Mouse (Mus musculus) MEL (cell line): Measurements from ENCODE around the gene Plekhg1. TPM values are rescaled to one million over a fixed set of nuclear protein-coding genes. Genes with fewer than 3 reads are reported as not detected.

Experiments used
- DNase-seq: peaks from one replicate; pipeline ENCODE4 v3.0.0; 2011; ENCODE audit warnings: low read depth, low spot score
- H3K27ac ChIP-seq: 2 replicates; pipeline ENCODE4 v1.5.1; 2012; ENCODE audit warnings: low read depth, mild to moderate bottlenecking, control low read depth, low read length, moderate library complexity; ENCODE audit not compliant: control insufficient read depth
- H3K27me3 ChIP-seq, 2 experiments: fragments of 150-350 bp in 1 of 2; sonication (generic) in 1 of 2; 2 replicates each; pipeline ENCODE4 v1.6.1; 2012; ENCODE audit warnings: low read length in 2 of 2, mild to moderate bottlenecking in 2 of 2, improper control_type of control experiment in 1 of 2, moderate library complexity in 1 of 2; ENCODE audit not compliant: insufficient read depth in 2 of 2, control insufficient read depth in 1 of 2
- H3K36me3 ChIP-seq, 2 experiments: 2 replicates each; pipeline ENCODE4 v1.6.1; 2012 to 2014; ENCODE audit warnings: low read length in 2 of 2, improper control_type of control experiment in 1 of 2, inconsistent platforms in 1 of 2, mild to moderate bottlenecking in 1 of 2; ENCODE audit not compliant: insufficient read depth in 2 of 2, control insufficient read depth in 1 of 2
- H3K4me1 ChIP-seq, 2 experiments: fragments of 150-350 bp in 1 of 2; sonication (generic) in 1 of 2; 2 replicates each; pipeline ENCODE4 v1.6.1; 2012; ENCODE audit warnings: low read length in 2 of 2, improper control_type of control experiment in 1 of 2, mild to moderate bottlenecking in 1 of 2; ENCODE audit not compliant: insufficient read depth in 2 of 2, control insufficient read depth in 1 of 2
- H3K4me3 ChIP-seq, 2 experiments: fragments of 150-350 bp in 1 of 2; sonication (generic) in 1 of 2; 2 replicates each; pipeline ENCODE4 v1.5.1; 2012; ENCODE audit warnings: low read depth in 2 of 2, low read length in 2 of 2, mild to moderate bottlenecking in 2 of 2, moderate library complexity in 2 of 2, control low read depth in 1 of 2, improper control_type of control experiment in 1 of 2; ENCODE audit not compliant: control insufficient read depth in 1 of 2, insufficient read depth in 1 of 2
- H3K79me2 ChIP-seq: 2 replicates; pipeline ENCODE4 v1.6.1; 2012; ENCODE audit warnings: mild to moderate bottlenecking, low read length, moderate library complexity; ENCODE audit not compliant: control insufficient read depth, poor library complexity, insufficient read depth
- H3K9ac ChIP-seq: 2 replicates; pipeline ENCODE4 v1.6.1; 2012; ENCODE audit warnings: low read depth, mild to moderate bottlenecking, control low read depth, low read length, moderate library complexity; ENCODE audit not compliant: control insufficient read depth, poor library complexity, severe bottlenecking
- H3K9me3 ChIP-seq: fragments of 150-350 bp; sonication (generic); replicated peaks from 2 replicates; pipeline ENCODE4 v1.6.1; 2012; ENCODE audit warnings: mild to moderate bottlenecking, low read length, improper control_type of control experiment, moderate library complexity; ENCODE audit not compliant: insufficient read depth
- CHD1 ChIP-seq: IDR thresholded peaks from 2 replicates; pipeline ENCODE4 v1.6.1; 2012; ENCODE audit warnings: low read depth, mild to moderate bottlenecking, inconsistent platforms, low read length, improper control_type of control experiment
- E2F4 ChIP-seq: IDR thresholded peaks from 2 replicates; pipeline ENCODE4 v1.6.1; 2011; ENCODE audit warnings: low read depth, low read length, improper control_type of control experiment, borderline replicate concordance
- EP300 ChIP-seq, 2 experiments: IDR thresholded peaks; 2 replicates each; pipeline ENCODE4 v1.6.1; 2011; ENCODE audit warnings: improper control_type of control experiment in 2 of 2, low read length in 2 of 2, low read depth in 1 of 2, mild to moderate bottlenecking in 1 of 2
- ETS1 ChIP-seq: IDR thresholded peaks from 2 replicates; pipeline ENCODE4 v1.6.1; 2012; ENCODE audit warnings: low read depth, mild to moderate bottlenecking, inconsistent platforms, low read length, improper control_type of control experiment, moderate library complexity
- HCFC1 ChIP-seq: IDR thresholded peaks from 2 replicates; pipeline ENCODE4 v1.6.1; 2012; ENCODE audit warnings: low read depth, mild to moderate bottlenecking, inconsistent platforms, low read length, improper control_type of control experiment, moderate library complexity
- JUND ChIP-seq: IDR thresholded peaks from 2 replicates; pipeline ENCODE4 v1.6.1; 2011; ENCODE audit warnings: low read depth, mild to moderate bottlenecking, improper control_type of control experiment, low read length
- KAT2A ChIP-seq: conservative IDR thresholded peaks from 2 replicates; pipeline ENCODE4 v1.6.1; 2012; ENCODE audit warnings: low read depth, low read length, improper control_type of control experiment, inconsistent platforms
- MAFK ChIP-seq: IDR thresholded peaks from 2 replicates; pipeline ENCODE4 v1.6.1; 2011; ENCODE audit warnings: low read depth, mild to moderate bottlenecking, low read length, improper control_type of control experiment, borderline replicate concordance
- MAZ ChIP-seq: IDR thresholded peaks from 2 replicates; pipeline ENCODE4 v1.6.1; 2012; ENCODE audit warnings: low read depth, mild to moderate bottlenecking, inconsistent platforms, low read length, improper control_type of control experiment
- MEF2A ChIP-seq: IDR thresholded peaks from 2 replicates; pipeline ENCODE4 v1.6.1; 2014; ENCODE audit warnings: low read depth, mild to moderate bottlenecking, inconsistent platforms, low read length, improper control_type of control experiment; ENCODE audit not compliant: poor library complexity, insufficient replicate concordance, severe bottlenecking; ENCODE audit errors: extremely low read depth
- MYC ChIP-seq: IDR thresholded peaks from 2 replicates; pipeline ENCODE4 v1.6.1; 2011; ENCODE audit warnings: low read depth, mild to moderate bottlenecking, low read length, improper control_type of control experiment, moderate library complexity
- NELFE ChIP-seq: IDR thresholded peaks from 2 replicates; pipeline ENCODE4 v1.6.1; 2011; ENCODE audit warnings: low read depth, low read length, improper control_type of control experiment
- NRF1 ChIP-seq: IDR thresholded peaks from 2 replicates; pipeline ENCODE4 v1.6.1; 2014; ENCODE audit warnings: low read depth, mild to moderate bottlenecking, inconsistent platforms, low read length, improper control_type of control experiment, moderate library complexity; ENCODE audit not compliant: poor library complexity, insufficient read depth, severe bottlenecking
- POLR2A ChIP-seq, 2 experiments: IDR thresholded peaks; 2 replicates each; pipeline ENCODE4 v1.6.1; 2011 to 2012; ENCODE audit warnings: low read length in 2 of 2, mild to moderate bottlenecking in 2 of 2, control low read depth in 1 of 2, improper control_type of control experiment in 1 of 2, low read depth in 1 of 2, moderate library complexity in 1 of 2; ENCODE audit not compliant: control insufficient read depth in 1 of 2, insufficient read depth in 1 of 2, poor library complexity in 1 of 2
- POLR2AphosphoS2 ChIP-seq: IDR thresholded peaks from 2 replicates; pipeline ENCODE4 v1.6.1; 2011; ENCODE audit warnings: low read length, improper control_type of control experiment
- RAD21 ChIP-seq: IDR thresholded peaks from 2 replicates; pipeline ENCODE4 v1.6.1; 2011; ENCODE audit warnings: mild to moderate bottlenecking, low read depth, low read length, improper control_type of control experiment
- RCOR1 ChIP-seq: IDR thresholded peaks from 2 replicates; pipeline ENCODE4 v1.6.1; 2012; ENCODE audit warnings: low read depth, mild to moderate bottlenecking, inconsistent platforms, low read length, improper control_type of control experiment
- SMC3 ChIP-seq: IDR thresholded peaks from 2 replicates; pipeline ENCODE4 v1.6.1; 2011; ENCODE audit warnings: low read depth, low read length, improper control_type of control experiment
- TBP ChIP-seq: IDR thresholded peaks from 2 replicates; pipeline ENCODE4 v1.8.0; 2011; ENCODE audit warnings: low read depth, low read length, improper control_type of control experiment
- TCF12 ChIP-seq: IDR thresholded peaks from 2 replicates; pipeline ENCODE4 v1.6.1; 2014; ENCODE audit warnings: low read depth, mild to moderate bottlenecking, inconsistent platforms, low read length, improper control_type of control experiment, moderate library complexity
- UBTF ChIP-seq: IDR thresholded peaks from 2 replicates; pipeline ENCODE4 v1.6.1; 2012; ENCODE audit warnings: low read depth, mild to moderate bottlenecking, inconsistent platforms, low read length, improper control_type of control experiment, moderate library complexity, borderline replicate concordance; ENCODE audit not compliant: insufficient read depth
- USF2 ChIP-seq, 2 experiments: IDR thresholded peaks; 2 replicates each; pipeline ENCODE4 v1.6.1; 2011 to 2012; ENCODE audit warnings: improper control_type of control experiment in 2 of 2, low read length in 2 of 2, borderline replicate concordance in 1 of 2, inconsistent platforms in 1 of 2, low read depth in 1 of 2, mild to moderate bottlenecking in 1 of 2; ENCODE audit not compliant: insufficient read depth in 1 of 2
- ZKSCAN1 ChIP-seq: IDR thresholded peaks from 2 replicates; pipeline ENCODE4 v1.6.1; 2012; ENCODE audit warnings: low read depth, mild to moderate bottlenecking, inconsistent platforms, low read length, improper control_type of control experiment, moderate library complexity
- ZMIZ1 ChIP-seq: IDR thresholded peaks from 2 replicates; pipeline ENCODE4 v1.6.1; 2012; ENCODE audit warnings: low read depth, mild to moderate bottlenecking, inconsistent platforms, low read length, improper control_type of control experiment, moderate library complexity
- ZNF384 ChIP-seq: IDR thresholded peaks from 2 replicates; pipeline ENCODE4 v1.6.1; 2012; ENCODE audit warnings: low read depth, mild to moderate bottlenecking, inconsistent platforms, low read length, improper control_type of control experiment
- polyA plus RNA-seq, 2 experiments: library from polyadenylated mRNA; stranded (reverse) in 1 of 2; unstranded in 1 of 2; fragments of >175 nt in 1 of 2; fragments of >200 nt in 1 of 2; gene quantifications; 2 replicates each; pipeline versions ENCODE4 v1.2.1 to v1.2.4; 2012; ENCODE audit warnings: low replicate concordance in 2 of 2, low read depth in 1 of 2; ENCODE audit not compliant: insufficient read length in 2 of 2, insufficient read depth in 1 of 2, missing spikeins in 1 of 2
- total RNA-seq: library from RNA; depleted of rRNA; stranded (reverse); fragments of 300-350 nt; gene quantifications from 2 replicates; pipeline ENCODE4 v1.2.3, GENCODE M21; 2012

Gene Plekhg1
- total and polyA plus RNA-seq, 3 experiments, result 0.01 TPM; not detected in 2

DNA sequence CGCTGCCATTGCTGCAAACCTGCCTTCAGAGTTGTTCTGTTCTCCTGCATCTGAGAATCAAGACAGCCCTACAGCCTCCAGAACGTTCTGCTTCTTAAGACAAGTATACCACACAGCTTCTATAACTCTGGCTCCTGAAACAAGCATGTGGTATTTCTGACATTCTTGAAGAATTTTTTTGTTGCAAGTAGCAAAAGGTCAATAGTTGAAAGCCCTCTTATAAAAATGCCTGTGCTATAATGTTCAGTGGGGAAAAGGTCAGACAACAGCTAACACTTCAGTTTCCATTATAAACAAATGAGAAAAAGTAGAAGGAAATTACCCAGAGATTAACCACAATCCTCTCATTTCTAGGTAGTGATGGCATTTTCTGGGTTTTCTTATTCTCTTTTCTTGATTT lies 34.2 kb downstream of the Plekhg1 start:
- TF ChIP-seq NELFE (no peak), USF2 (IDR thresholded peaks at IDR 0.05; ENCODE audit: borderline replicate concordance in 1 of 2, insufficient read depth in 1 of 2, low read depth in 1 of 2, low read length in 2 of 2) (no peak), KAT2A (no peak), MYC (no peak), CHD1 (no peak), RCOR1 (no peak), ZNF384 (no peak), MAZ (no peak), POLR2A (IDR thresholded peaks at IDR 0.05; ENCODE audit: control insufficient read depth in 1 of 2, insufficient read depth in 1 of 2, low read depth in 1 of 2, low read length in 2 of 2, poor library complexity in 1 of 2) (no peak), POLR2AphosphoS2 (no peak), HCFC1 (no peak), ZKSCAN1 (no peak), EP300 (IDR thresholded peaks at IDR 0.05; ENCODE audit: low read depth in 1 of 2, low read length in 2 of 2) (no peak), TBP (no peak), E2F4 (no peak), ETS1 (no peak), NRF1 (no peak), UBTF (no peak)
- no peaks in the 10 kb centered on the region for H3K79me2 ChIP-seq
- H3K27me3 ChIP-seq, result no peaks in the 10 kb centered on the region
- H3K9me3 ChIP-seq, result no peaks in the 10 kb centered on the region
- H3K27ac ChIP-seq, result no peak overlapping the region
- no peak for DNase-seq
- H3K36me3 ChIP-seq, result no peaks in the 10 kb centered on the region
- no peak overlapping the region for H3K9ac ChIP-seq
- H3K4me1 ChIP-seq, result no peaks in the 10 kb centered on the region
- no peak overlapping the region for H3K4me3 ChIP-seq

DNA sequence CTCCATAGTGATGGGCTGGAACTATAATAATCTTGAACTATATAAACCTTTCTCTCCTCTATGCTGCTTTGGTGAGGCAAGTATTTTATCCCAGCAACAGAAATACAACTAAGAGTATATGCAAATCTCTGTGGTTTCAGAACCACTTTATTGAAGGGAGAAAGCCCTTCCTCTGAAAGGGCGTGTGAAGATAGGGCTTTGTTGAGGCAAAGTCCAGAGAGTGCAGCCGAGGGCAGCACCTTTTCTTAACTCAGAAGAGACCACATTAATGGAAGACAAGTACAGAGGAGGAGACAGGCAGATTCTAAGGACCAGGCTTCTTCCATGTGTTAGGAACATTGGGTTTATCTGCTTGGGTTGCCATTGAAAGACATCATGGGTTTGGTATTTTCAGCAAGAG lies 36.6 kb downstream of the Plekhg1 start:
- Histone ChIP-seq H3K9ac (no peak overlapping the region), H3K27me3 (no peaks in the 10 kb centered on the region), H3K4me3 (no peak overlapping the region), H3K36me3 (no peaks in the 10 kb centered on the region), H3K4me1 (no peaks in the 10 kb centered on the region)
- no peak for DNase-seq
- no peak for TF ChIP-seq MEF2A
- no peak for TF ChIP-seq ZNF384
- no peak for TF ChIP-seq ZMIZ1
- TF ChIP-seq TCF12, result no peak
- TF ChIP-seq KAT2A, result no peak
- TF ChIP-seq NELFE, result no peak
- TF ChIP-seq JUND, result no peak
- no peak for TF ChIP-seq HCFC1
- no peak for TF ChIP-seq POLR2AphosphoS2
- no peak for TF ChIP-seq MYC
- no peak for TF ChIP-seq NRF1
- TF ChIP-seq SMC3, result no peak
- no peak for TF ChIP-seq UBTF
- no peak for TF ChIP-seq RAD21
- TF ChIP-seq MAFK, result no peak
- no peak for TF ChIP-seq TBP
- TF ChIP-seq, all 39 proteins: peak for 0
- Histone ChIP-seq H3K79me2 (no peaks in the 10 kb centered on the region), H3K27ac (no peak overlapping the region), H3K9me3 (no peaks in the 10 kb centered on the region)
